Mouse (Mus musculus): ENCODE results near the gene Gprasp2. TPM values are rescaled to one million over a fixed set of nuclear protein-coding genes. Genes with fewer than 3 reads are reported as not detected.
A peak's percentile ranks its signal among the peaks of the same experiment; 100 is the strongest.
"Not testable (repeated sequence)": the region's sequence is repeated elsewhere in the genome, so short reads cannot be mapped to it uniquely, and the experiment has no call there.

The Gprasp2 gene
- polyA plus RNA-seq (2014; fragmentation: Nextera tagmentation; extraction: Ambion mirVana), result 42.4 and 45.1 TPM in 2 replicates

GRCm38 (mm10) chrX:135838521-135839360, at the start of gene Gprasp2:
TSS of gene Gprasp2 (plus strand) at chrX:135839034.
- not testable (repeated sequence) for H3K36me3 ChIP-seq (ENCODE audit: control insufficient read depth, insufficient read depth, low read length); H3K27me3 ChIP-seq (ENCODE audit: control insufficient read depth, insufficient read depth, low read length); H3K27ac ChIP-seq (ENCODE audit: low read depth, low read length); H3K9me3 ChIP-seq (ENCODE audit: control insufficient read depth, low read length); H3K4me1 ChIP-seq (ENCODE audit: control insufficient read depth, insufficient read depth, low read length)
- H3K4me3 ChIP-seq (ENCODE audit: low read depth, low read length), result peak within 1 kb of the TSS; percentile 38
- H3K9ac ChIP-seq (ENCODE audit: low read length), result peak within 1 kb of the TSS; percentile 47
- H3K4me2 ChIP-seq (ENCODE audit: low read depth), result peak within 1 kb of the TSS; percentile 73
- ATAC-seq (ENCODE audit: insufficient read depth, low FRiP score, low TSS enrichment) (peak; percentile 84), DNase-seq (ENCODE audit: low spot score) (peak; percentile 69)
- 23% methylated on average over 22 of the region's 32 CpGs for WGBS

GRCm38 (mm10) chrX:135791536-135791935, 47.3 kb upstream of the Gprasp2 start:
- Histone ChIP-seq H3K4me3 (ENCODE audit: low read depth, low read length) (no peak overlapping the region), H3K4me1 (ENCODE audit: control insufficient read depth, insufficient read depth, low read length) (no peaks in the 10 kb centered on the region), H3K36me3 (ENCODE audit: control insufficient read depth, insufficient read depth, low read length) (no peaks in the 10 kb centered on the region), H3K27me3 (ENCODE audit: control insufficient read depth, insufficient read depth, low read length) (no peaks in the 10 kb centered on the region), H3K9me3 (ENCODE audit: control insufficient read depth, low read length) (no peaks in the 10 kb centered on the region), H3K9ac (ENCODE audit: low read length) (no peak overlapping the region), H3K4me2 (ENCODE audit: low read depth) (no peak overlapping the region), H3K27ac (ENCODE audit: low read depth, low read length) (no peak overlapping the region)
- ATAC-seq (ENCODE audit: insufficient read depth, low FRiP score, low TSS enrichment), result no peak
- DNase-seq (ENCODE audit: low spot score), result no peak

GRCm38 (mm10) chrX:135792326-135792725, 46.5 kb upstream of the Gprasp2 start:
- Histone ChIP-seq H3K36me3 (ENCODE audit: control insufficient read depth, insufficient read depth, low read length) (no peaks in the 10 kb centered on the region), H3K4me3 (ENCODE audit: low read depth, low read length) (no peak overlapping the region), H3K9me3 (ENCODE audit: control insufficient read depth, low read length) (no peaks in the 10 kb centered on the region), H3K4me1 (ENCODE audit: control insufficient read depth, insufficient read depth, low read length) (no peaks in the 10 kb centered on the region), H3K27ac (ENCODE audit: low read depth, low read length) (no peak overlapping the region), H3K9ac (ENCODE audit: low read length) (no peak overlapping the region), H3K27me3 (ENCODE audit: control insufficient read depth, insufficient read depth, low read length) (no peaks in the 10 kb centered on the region), H3K4me2 (ENCODE audit: low read depth) (no peak overlapping the region)
- no peak for ATAC-seq (ENCODE audit: insufficient read depth, low FRiP score, low TSS enrichment)
- 68% methylated on average over 6 of the region's 6 CpGs for WGBS
- DNase-seq (ENCODE audit: low spot score), result no peak

GRCm38 (mm10) chrX:135795591-135796304, 43.1 kb upstream of the Gprasp2 start:
- ATAC-seq (ENCODE audit: insufficient read depth, low FRiP score, low TSS enrichment), result peak; percentile 93
- not testable (repeated sequence) for H3K9me3 ChIP-seq (ENCODE audit: control insufficient read depth, low read length); H3K4me1 ChIP-seq (ENCODE audit: control insufficient read depth, insufficient read depth, low read length); H3K36me3 ChIP-seq (ENCODE audit: control insufficient read depth, insufficient read depth, low read length); H3K27ac ChIP-seq (ENCODE audit: low read depth, low read length); H3K27me3 ChIP-seq (ENCODE audit: control insufficient read depth, insufficient read depth, low read length)
- Histone ChIP-seq H3K4me2 (ENCODE audit: low read depth) (peak overlapping the region; percentile 56), H3K9ac (ENCODE audit: low read length) (peak overlapping the region; percentile 54), H3K4me3 (ENCODE audit: low read depth, low read length) (peak overlapping the region; percentile 52)
- peak; percentile 79 for DNase-seq (ENCODE audit: low spot score)
- 25% methylated on average over 25 of the region's 27 CpGs for WGBS

- H3K4me2 ChIP-seq (ENCODE audit: low read depth), result peak overlapping the region; percentile 56
- 19% methylated on average over 23 of the region's 26 CpGs for WGBS
- H3K4me1 ChIP-seq (ENCODE audit: control insufficient read depth, insufficient read depth, low read length); H3K9me3 ChIP-seq (ENCODE audit: control insufficient read depth, low read length); H3K36me3 ChIP-seq (ENCODE audit: control insufficient read depth, insufficient read depth, low read length); H3K27me3 ChIP-seq (ENCODE audit: control insufficient read depth, insufficient read depth, low read length): not testable (repeated sequence)
- peak overlapping the region; percentile 34; the same call in 1 of the 2 replicates for H3K27ac ChIP-seq (ENCODE audit: low read depth, low read length)
- DNase-seq (ENCODE audit: low spot score) (peak; percentile 14), ATAC-seq (ENCODE audit: insufficient read depth, low FRiP score, low TSS enrichment) (peak; percentile 79)
- peak overlapping the region; percentile 52 for H3K4me3 ChIP-seq (ENCODE audit: low read depth, low read length)
- peak overlapping the region; percentile 54 for H3K9ac ChIP-seq (ENCODE audit: low read length)
Observed at GRCm38 (mm10) chrX:135796305-135797211, 42.3 kb upstream of the Gprasp2 start.

GRCm38 (mm10) chrX:135797212-135797644, 41.6 kb upstream of the Gprasp2 start, which contains the start of gene Bhlhb9:
TSS of gene Bhlhb9 (plus strand) at chrX:135797594.
- WGBS, result 11% methylated on average over 3 of the region's 5 CpGs
- H3K27me3 ChIP-seq (ENCODE audit: control insufficient read depth, insufficient read depth, low read length); H3K4me1 ChIP-seq (ENCODE audit: control insufficient read depth, insufficient read depth, low read length); H3K9me3 ChIP-seq (ENCODE audit: control insufficient read depth, low read length); H3K36me3 ChIP-seq (ENCODE audit: control insufficient read depth, insufficient read depth, low read length): not testable (repeated sequence)
- DNase-seq (ENCODE audit: low spot score) (peak; percentile 15), ATAC-seq (ENCODE audit: insufficient read depth, low FRiP score, low TSS enrichment) (0 out of 2 replicates have a peak, but pooled peaks have one; percentile 1)
- Histone ChIP-seq H3K4me3 (ENCODE audit: low read depth, low read length) (peak within 1 kb of the TSS; percentile 52), H3K27ac (ENCODE audit: low read depth, low read length) (peak within 1 kb of the TSS; percentile 34; the same call in 1 of the 2 replicates), H3K4me2 (ENCODE audit: low read depth) (peak within 1 kb of the TSS; percentile 56), H3K9ac (ENCODE audit: low read length) (peak within 1 kb of the TSS; percentile 54)

- ATAC-seq (ENCODE audit: insufficient read depth, low FRiP score, low TSS enrichment), result no peak
Observed at GRCm38 (mm10) chrX:135804149-135804548, 34.7 kb upstream of the Gprasp2 start.

GRCm38 (mm10) chrX:135805780-135806179, 33.1 kb upstream of the Gprasp2 start:
- H3K4me1 ChIP-seq (ENCODE audit: control insufficient read depth, insufficient read depth, low read length), result no peaks in the 10 kb centered on the region
- no peak overlapping the region for H3K27ac ChIP-seq (ENCODE audit: low read depth, low read length)
- H3K27me3 ChIP-seq (ENCODE audit: control insufficient read depth, insufficient read depth, low read length), result no peaks in the 10 kb centered on the region
- H3K9ac ChIP-seq (ENCODE audit: low read length), result no peak overlapping the region
- no peaks in the 10 kb centered on the region for H3K36me3 ChIP-seq (ENCODE audit: control insufficient read depth, insufficient read depth, low read length)
- H3K4me2 ChIP-seq (ENCODE audit: low read depth), result no peak overlapping the region
- H3K9me3 ChIP-seq (ENCODE audit: control insufficient read depth, low read length), result no peaks in the 10 kb centered on the region
- H3K4me3 ChIP-seq (ENCODE audit: low read depth, low read length), result no peak overlapping the region
- 26% methylated on average over 1 of the region's 1 CpGs for WGBS
- DNase-seq (ENCODE audit: low spot score), result no peak
- no peak for ATAC-seq (ENCODE audit: insufficient read depth, low FRiP score, low TSS enrichment)

More at GRCm38 (mm10) chrX:135804149-135804548, 34.7 kb upstream of the Gprasp2 start:
- H3K9me3 ChIP-seq (ENCODE audit: control insufficient read depth, low read length), result no peaks in the 10 kb centered on the region
- no peak overlapping the region for H3K9ac ChIP-seq (ENCODE audit: low read length)
- no peaks in the 10 kb centered on the region for H3K36me3 ChIP-seq (ENCODE audit: control insufficient read depth, insufficient read depth, low read length)
- no peak overlapping the region for H3K4me2 ChIP-seq (ENCODE audit: low read depth)
- no peak overlapping the region for H3K27ac ChIP-seq (ENCODE audit: low read depth, low read length)
- H3K27me3 ChIP-seq (ENCODE audit: control insufficient read depth, insufficient read depth, low read length), result no peaks in the 10 kb centered on the region
- WGBS, result 93% methylated on average over 3 of the region's 3 CpGs
- H3K4me1 ChIP-seq (ENCODE audit: control insufficient read depth, insufficient read depth, low read length), result no peaks in the 10 kb centered on the region
- DNase-seq (ENCODE audit: low spot score), result no peak
- H3K4me3 ChIP-seq (ENCODE audit: low read depth, low read length), result no peak overlapping the region
